In genomic region chr6:135026232-135026631, GRCm38 (mm10) we compare ENCODE assay signal across 8 mouse cellular contexts. TPM values are rescaled to one million over a fixed set of nuclear protein-coding genes. Genes with fewer than 3 reads are reported as not detected.
DNase-seq lines count a peak whose midpoint lies in the region; ATAC-seq and TF ChIP-seq lines count a peak whose summit lies in the region.

No protein-coding gene starts in this region.

- no peaks in the 10 kb centered on the region for H3K9me3 ChIP-seq in ES-Bruce4 (replicated peaks; ENCODE audit: control insufficient read depth, insufficient read depth, low read length, poor library complexity, severe bottlenecking)
- no peaks in the 10 kb centered on the region for H3K9me3 ChIP-seq in hindbrain, embryonic 14.5 days (ENCODE audit: control insufficient read depth, low read length)
- no peaks in the 10 kb centered on the region for H3K9me3 ChIP-seq in lung, embryonic 16.5 days (ENCODE audit: control insufficient read depth, low read length)
- no peaks in the 10 kb centered on the region for H3K9me3 ChIP-seq in stomach, embryonic 16.5 days (replicated peaks; ENCODE audit: control insufficient read depth, low read length)

- TF ChIP-seq POLR2A in kidney, adult 2 months (IDR thresholded peaks at IDR 0.05; ENCODE audit: low read depth, low read length): no peak
- no peak for TF ChIP-seq POLR2A in ES-Bruce4 (IDR thresholded peaks at IDR 0.05; ENCODE audit: insufficient read depth, low read length)

- no peak for TF ChIP-seq EP300 in ES-Bruce4 (IDR thresholded peaks at IDR 0.05; ENCODE audit: insufficient read depth, low read depth, low read length)

- peak; percentile 48 for TF ChIP-seq CTCF in kidney, adult 2 months (conservative IDR thresholded peaks at IDR 0.05; ENCODE audit: insufficient read depth, insufficient read length, low read depth, low read length)
- peak; percentile 10 for TF ChIP-seq CTCF in ES-Bruce4 (IDR thresholded peaks at IDR 0.05; ENCODE audit: low read depth, low read length)

- H3K36me3 ChIP-seq in kidney, adult 2 months (ENCODE audit: control insufficient read depth, insufficient read depth, low read length): 0 out of 2 replicates have a peak, but pooled peaks cover 3% of the 10 kb centered on the region
- H3K36me3 ChIP-seq in ES-Bruce4 (ENCODE audit: control insufficient read depth, insufficient read depth, low read length, poor library complexity, severe bottlenecking): peaks cover 17% of the 10 kb centered on the region
- H3K36me3 ChIP-seq in hindbrain, embryonic 14.5 days (replicated peaks; ENCODE audit: control insufficient read depth, insufficient read depth): peaks cover 38% of the 10 kb centered on the region
- peaks cover 20% of the 10 kb centered on the region for H3K36me3 ChIP-seq in lung, embryonic 16.5 days (ENCODE audit: control insufficient read depth, insufficient read depth, low read length)
- peaks cover 16% of the 10 kb centered on the region; the same call in 1 of the 2 replicates for H3K36me3 ChIP-seq in stomach, embryonic 16.5 days (ENCODE audit: control insufficient read depth, insufficient read depth, low read length)

- no peak overlapping the region for H3K4me2 ChIP-seq in hindbrain, embryonic 14.5 days (replicated peaks)
- H3K4me2 ChIP-seq in lung, embryonic 16.5 days (ENCODE audit: low read depth, low read length): no peak overlapping the region
- no peak overlapping the region for H3K4me2 ChIP-seq in stomach, embryonic 16.5 days (ENCODE audit: low read depth, low read length)

- ATAC-seq in hindbrain, embryonic 14.5 days (ENCODE audit: low FRiP score): peak; percentile 60
- peak; percentile 60; the same call in 1 of the 2 replicates for ATAC-seq in lung, embryonic 16.5 days (ENCODE audit: low read depth)
- ATAC-seq in stomach, embryonic 16.5 days (ENCODE audit: insufficient read depth, low FRiP score): peak; percentile 46; the same call in 1 of the 2 replicates

- no peak overlapping the region for H3K9ac ChIP-seq in ES-Bruce4 (ENCODE audit: low read depth, poor library complexity, severe bottlenecking)
- no peak overlapping the region for H3K9ac ChIP-seq in hindbrain, embryonic 14.5 days
- no peak overlapping the region for H3K9ac ChIP-seq in lung, embryonic 16.5 days (ENCODE audit: low read length)
- no peak overlapping the region for H3K9ac ChIP-seq in stomach, embryonic 16.5 days (ENCODE audit: low read length)

- no peak overlapping the region for H3K4me3 ChIP-seq in kidney, adult 2 months (ENCODE audit: insufficient read depth, low read depth, low read length)
- H3K4me3 ChIP-seq in ES-Bruce4 (ENCODE audit: low read depth, low read length): no peak overlapping the region
- no peak overlapping the region for H3K4me3 ChIP-seq in hindbrain, embryonic 14.5 days (replicated peaks; ENCODE audit: low read length)
- H3K4me3 ChIP-seq in lung, embryonic 16.5 days (ENCODE audit: low read length): no peak overlapping the region
- no peak overlapping the region for H3K4me3 ChIP-seq in stomach, embryonic 16.5 days (replicated peaks; ENCODE audit: low read length)

- peaks cover 3% of the 10 kb centered on the region for H3K4me1 ChIP-seq in kidney, adult 2 months (ENCODE audit: control insufficient read depth, insufficient read depth, low read length)
- H3K4me1 ChIP-seq in ES-Bruce4 (ENCODE audit: control insufficient read depth, insufficient read depth, low read length): no peaks in the 10 kb centered on the region
- no peaks in the 10 kb centered on the region for H3K4me1 ChIP-seq in hindbrain, embryonic 14.5 days (replicated peaks; ENCODE audit: control insufficient read depth, insufficient read depth, low read length)
- peaks cover 14% of the 10 kb centered on the region for H3K4me1 ChIP-seq in lung, embryonic 16.5 days (replicated peaks; ENCODE audit: control insufficient read depth, insufficient read depth, low read length)
- no peaks in the 10 kb centered on the region; the same call in 1 of the 2 replicates for H3K4me1 ChIP-seq in stomach, embryonic 16.5 days (ENCODE audit: control insufficient read depth, insufficient read depth, low read length)

- WGBS in kidney, adult 2 months: 10% methylated on average over 3 of the region's 3 CpGs
- WGBS in hindbrain, embryonic 14.5 days: 6% methylated on average over 3 of the region's 3 CpGs
- 5% methylated on average over 3 of the region's 3 CpGs for WGBS in lung, embryonic 16.5 days
- 5% methylated on average over 3 of the region's 3 CpGs for WGBS in stomach, embryonic 16.5 days

- 0 out of 2 replicates have a peak overlapping the region, but pooled peaks have one; percentile 8 for H3K27ac ChIP-seq in kidney, adult 2 months (ENCODE audit: insufficient read depth, low read depth, low read length)
- no peak overlapping the region for H3K27ac ChIP-seq in ES-Bruce4 (ENCODE audit: insufficient read depth, low read length)
- H3K27ac ChIP-seq in hindbrain, embryonic 14.5 days: no peak overlapping the region
- H3K27ac ChIP-seq in lung, embryonic 16.5 days (ENCODE audit: low read length): peak overlapping the region; percentile 57
- peak overlapping the region; percentile 68 for H3K27ac ChIP-seq in stomach, embryonic 16.5 days (ENCODE audit: low read length)

- DNase-seq in kidney, adult 2 months: peak; percentile 57
- no peak for DNase-seq in kidney, adult 11 months
- DNase-seq in brain, embryonic 18.5 days (ENCODE audit: low read depth, low spot score): peak; percentile 32
- peak; percentile 64 for DNase-seq in hindbrain, embryonic 14.5 days (ENCODE audit: low spot score)
- no peak for DNase-seq in urinary bladder, adult 2 months (ENCODE audit: low spot score)

- H3K27me3 ChIP-seq in kidney, adult 2 months (replicated peaks; ENCODE audit: control insufficient read depth, insufficient read depth, low read length): no peaks in the 10 kb centered on the region
- no peaks in the 10 kb centered on the region for H3K27me3 ChIP-seq in ES-Bruce4 (ENCODE audit: control insufficient read depth, insufficient read depth, low read length, poor library complexity, severe bottlenecking)
- no peaks in the 10 kb centered on the region for H3K27me3 ChIP-seq in hindbrain, embryonic 14.5 days (ENCODE audit: control insufficient read depth, insufficient read depth, low read length)
- no peaks in the 10 kb centered on the region for H3K27me3 ChIP-seq in lung, embryonic 16.5 days (ENCODE audit: control insufficient read depth, insufficient read depth, low read depth, low read length)
- H3K27me3 ChIP-seq in stomach, embryonic 16.5 days (ENCODE audit: control insufficient read depth, insufficient read depth, low read length): no peaks in the 10 kb centered on the region

RNA-seq across cellular contexts. Expression of gene Ddx47, which starts 14.8 kb away (rescaled TPM):
- polyA plus RNA-seq in kidney, adult 2 months (2012; rRNA removed): 38.6 and 44.0 TPM in 2 replicates
- 114 and 123 TPM in 2 replicates for polyA plus RNA-seq in ES-Bruce4 (2011; ENCODE audit: insufficient read depth, insufficient read length, low read depth, missing spikeins)
- polyA plus RNA-seq in hindbrain, embryonic 14.5 days (2014; fragmentation: Nextera tagmentation; extraction: Ambion mirVana): 70.4 and 72.6 TPM in 2 replicates
- polyA plus RNA-seq in lung, embryonic 16.5 days (2015; fragmentation: Nextera tagmentation; extraction: Ambion mirVana): 123 and 131 TPM in 2 replicates
- polyA plus RNA-seq in stomach, embryonic 16.5 days (2015; fragmentation: Nextera tagmentation; extraction: Ambion mirVana): 104 and 105 TPM in 2 replicates
- 80.2 and 86.4 TPM in 2 replicates for polyA plus RNA-seq in urinary bladder, adult 2 months (2012; rRNA removed)

RNA-seq across cellular contexts. Expression of gene Gprc5a, which starts 39.2 kb away (rescaled TPM):
- 3.3 and 4.3 TPM in 2 replicates for polyA plus RNA-seq in kidney, adult 2 months (2012; rRNA removed)
- polyA plus RNA-seq in ES-Bruce4 (2011; ENCODE audit: insufficient read depth, insufficient read length, low read depth, missing spikeins): 46.0 and 48.4 TPM in 2 replicates
- polyA plus RNA-seq in hindbrain, embryonic 14.5 days (2014; fragmentation: Nextera tagmentation; extraction: Ambion mirVana): 0.09 and 0.56 TPM in 2 replicates
- polyA plus RNA-seq in lung, embryonic 16.5 days (2015; fragmentation: Nextera tagmentation; extraction: Ambion mirVana): 133 and 162 TPM in 2 replicates
- polyA plus RNA-seq in stomach, embryonic 16.5 days (2015; fragmentation: Nextera tagmentation; extraction: Ambion mirVana): 24.7 and 30.4 TPM in 2 replicates
- 2.0 and 3.5 TPM in 2 replicates for polyA plus RNA-seq in urinary bladder, adult 2 months (2012; rRNA removed)

RNA-seq across cellular contexts. Expression of gene Apold1, which starts 44.7 kb away (rescaled TPM):
- 0.72 and 0.79 TPM in 2 replicates for polyA plus RNA-seq in kidney, adult 2 months (2012; rRNA removed)
- 0.39 and 0.49 TPM in 2 replicates for polyA plus RNA-seq in ES-Bruce4 (2011; ENCODE audit: insufficient read depth, insufficient read length, low read depth, missing spikeins)
- 3.9 TPM in 2 replicates for polyA plus RNA-seq in hindbrain, embryonic 14.5 days (2014; fragmentation: Nextera tagmentation; extraction: Ambion mirVana)
- 1.8 and 1.9 TPM in 2 replicates for polyA plus RNA-seq in lung, embryonic 16.5 days (2015; fragmentation: Nextera tagmentation; extraction: Ambion mirVana)
- 2.2 and 2.9 TPM in 2 replicates for polyA plus RNA-seq in stomach, embryonic 16.5 days (2015; fragmentation: Nextera tagmentation; extraction: Ambion mirVana)
- 1.9 TPM in 2 replicates for polyA plus RNA-seq in urinary bladder, adult 2 months (2012; rRNA removed)

Comparison
In these comparisons a context has a peak if more than half of its experiments do, and no peak if none do; other contexts are left out.
1. DNase-seq: peak in kidney, adult 2 months (single experiment), brain, embryonic 18.5 days (single experiment) and hindbrain, embryonic 14.5 days (single experiment); none in kidney, adult 11 months (single experiment) and urinary bladder, adult 2 months (single experiment).
2. H3K27ac ChIP-seq: peak in kidney, adult 2 months (single experiment), lung, embryonic 16.5 days (single experiment) and stomach, embryonic 16.5 days (single experiment); none in ES-Bruce4 (single experiment) and hindbrain, embryonic 14.5 days (single experiment).
3. Peak in every context shown above with its lines, with median percentiles within 50 percentile points of each other: ATAC-seq.